Mouse (Mus musculus): ENCODE results near the gene Cd209d. TPM values are rescaled to one million over a fixed set of nuclear protein-coding genes. Genes with fewer than 3 reads are reported as not detected.
"Not testable (repeated sequence)": the region's sequence is repeated elsewhere in the genome, so short reads cannot be mapped to it uniquely, and the experiment has no call there.

Cd209d gene
- polyA plus RNA-seq (2012; fragmentation: generic; extraction: Trizol) = not detected
- long read RNA-seq, experiment 1 = 0 reads
- long read RNA-seq, experiment 2 = 0 reads

DNA sequence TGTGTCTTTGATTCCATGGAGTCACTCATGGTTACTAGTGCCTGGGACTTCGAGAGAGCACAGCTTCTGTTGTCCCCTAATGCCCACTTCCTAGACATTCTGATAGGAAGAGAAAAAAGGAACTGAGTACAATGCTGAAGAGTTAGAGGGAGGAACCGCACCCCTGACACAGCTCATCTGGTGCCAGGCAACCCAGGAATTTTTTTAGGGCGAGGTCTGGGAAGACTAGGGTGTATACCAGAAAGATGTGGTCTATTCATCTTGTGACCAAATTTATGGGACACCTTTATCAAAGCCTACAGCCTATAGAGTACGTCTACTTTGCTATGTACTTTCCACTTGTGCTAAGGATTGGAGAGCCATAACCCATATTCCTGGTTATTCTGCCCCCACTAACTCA, at the start of gene Cd209d:
Cd209d (minus strand) TSS at position 101 of the 400 bp plus-strand sequence.
- no peak for TF ChIP-seq CEBPB (IDR thresholded peaks at IDR 0.05; ENCODE audit: low read depth)
- no peak for TF ChIP-seq MAX (IDR thresholded peaks at IDR 0.05)
- TF ChIP-seq USF1 (IDR thresholded peaks at IDR 0.05; ENCODE audit: low read depth) = no peak
- no peak for TF ChIP-seq MYOG (IDR thresholded peaks at IDR 0.05; ENCODE audit: control insufficient read depth, extremely low read depth, insufficient read length)
- no peak for TF ChIP-seq FOSL1 (IDR thresholded peaks at IDR 0.05; ENCODE audit: insufficient read depth, low read length, poor library complexity, severe bottlenecking)
- TF ChIP-seq CTCF (IDR thresholded peaks at IDR 0.05; ENCODE audit: control insufficient read depth, insufficient read depth, insufficient read length) = no peak
- TF ChIP-seq MYOD1 (IDR thresholded peaks at IDR 0.05; ENCODE audit: control insufficient read depth, insufficient read length, low read depth) = no peak
- Histone ChIP-seq H3K27me3 (ENCODE audit: control insufficient read depth, insufficient read depth, insufficient read length) (no peaks in the 10 kb centered on the region), H3K36me3 (ENCODE audit: control insufficient read depth, insufficient read depth) (no peaks in the 10 kb centered on the region), H3K79me3 (ENCODE audit: low read depth) (no peaks in the 10 kb centered on the region), H3K4me3 (ENCODE audit: insufficient read depth, poor library complexity, severe bottlenecking) (no peak within 1 kb of the TSS), H3ac (ENCODE audit: control insufficient read depth, insufficient read length, low read depth) (no peak within 1 kb of the TSS), H3K79me2 (ENCODE audit: control insufficient read depth, insufficient read depth) (no peaks in the 10 kb centered on the region)

DNA sequence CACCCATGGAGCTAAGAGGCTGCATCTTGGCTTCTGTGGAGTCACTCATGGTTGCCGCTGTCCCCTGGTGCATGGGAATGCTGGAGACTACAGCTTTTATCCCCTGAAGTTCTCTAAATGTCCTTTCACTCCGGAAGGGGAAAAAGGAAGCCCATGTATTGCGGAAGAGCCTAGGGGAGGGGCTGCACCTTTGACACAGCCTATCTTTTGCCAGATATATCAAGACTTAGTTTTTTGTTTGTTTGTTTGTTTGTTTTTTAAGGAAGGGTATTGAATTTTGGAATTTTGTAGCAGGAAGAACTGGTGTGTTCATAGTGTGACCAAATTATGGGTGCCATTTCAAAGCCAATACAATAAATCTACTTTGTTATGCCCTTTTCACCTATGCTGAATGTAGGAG, 48.4 kb upstream of the Cd209d start, which contains the start of gene Cd209b:
Cd209b (minus strand) TSS at position 101 of the 400 bp plus-strand sequence.
- H3ac ChIP-seq (ENCODE audit: control insufficient read depth, insufficient read length, low read depth) = no peak within 1 kb of the TSS
- no peaks in the 10 kb centered on the region for H3K36me3 ChIP-seq (ENCODE audit: control insufficient read depth, insufficient read depth)
- no peaks in the 10 kb centered on the region for H3K27me3 ChIP-seq (ENCODE audit: control insufficient read depth, insufficient read depth, insufficient read length)
- TF ChIP-seq CTCF (IDR thresholded peaks at IDR 0.05; ENCODE audit: control insufficient read depth, insufficient read depth, insufficient read length) = no peak
- no peak for TF ChIP-seq MYOD1 (IDR thresholded peaks at IDR 0.05; ENCODE audit: control insufficient read depth, insufficient read length, low read depth)
- no peak for TF ChIP-seq FOSL1 (IDR thresholded peaks at IDR 0.05; ENCODE audit: insufficient read depth, low read length, poor library complexity, severe bottlenecking)
- no peak for TF ChIP-seq MYOG (IDR thresholded peaks at IDR 0.05; ENCODE audit: control insufficient read depth, extremely low read depth, insufficient read length)
- TF ChIP-seq MAX (IDR thresholded peaks at IDR 0.05) = no peak
- TF ChIP-seq CEBPB (IDR thresholded peaks at IDR 0.05; ENCODE audit: low read depth) = no peak
- TF ChIP-seq USF1 (IDR thresholded peaks at IDR 0.05; ENCODE audit: low read depth) = no peak
- H3K4me3 ChIP-seq (ENCODE audit: insufficient read depth, poor library complexity, severe bottlenecking) = no peak within 1 kb of the TSS
- no peaks in the 10 kb centered on the region for H3K79me3 ChIP-seq (ENCODE audit: low read depth)
- H3K79me2 ChIP-seq (ENCODE audit: control insufficient read depth, insufficient read depth) = no peaks in the 10 kb centered on the region

DNA sequence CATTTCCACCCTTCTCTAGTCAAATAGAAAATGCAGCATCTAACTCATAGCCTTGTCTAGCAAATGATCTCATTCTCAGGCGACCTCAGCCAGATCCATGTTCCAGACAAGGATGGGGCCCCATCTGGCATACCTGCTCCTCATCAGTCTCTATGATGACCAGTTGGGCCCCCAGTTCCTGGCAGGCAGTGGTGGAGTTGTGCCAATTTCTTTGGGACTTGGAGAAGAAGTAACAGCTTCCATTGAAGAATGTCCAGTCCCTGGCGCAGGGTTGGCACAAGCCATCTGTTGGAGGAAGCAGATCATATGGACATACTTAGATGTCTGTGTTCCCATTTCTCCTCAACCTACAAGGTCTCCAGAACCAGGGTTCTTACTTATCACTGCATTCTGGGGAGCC, 2.2 kb downstream of the Cd209d start:
- no peak overlapping the region for H3ac ChIP-seq (ENCODE audit: control insufficient read depth, insufficient read length, low read depth)
- no peak for TF ChIP-seq CTCF (IDR thresholded peaks at IDR 0.05; ENCODE audit: control insufficient read depth, insufficient read depth, insufficient read length)
- no peak for TF ChIP-seq USF1 (IDR thresholded peaks at IDR 0.05; ENCODE audit: low read depth)
- TF ChIP-seq CEBPB (IDR thresholded peaks at IDR 0.05; ENCODE audit: low read depth) = no peak
- TF ChIP-seq MYOG (IDR thresholded peaks at IDR 0.05; ENCODE audit: control insufficient read depth, extremely low read depth, insufficient read length) = no peak
- TF ChIP-seq MYOD1 (IDR thresholded peaks at IDR 0.05; ENCODE audit: control insufficient read depth, insufficient read length, low read depth) = no peak
- no peak for TF ChIP-seq FOSL1 (IDR thresholded peaks at IDR 0.05; ENCODE audit: insufficient read depth, low read length, poor library complexity, severe bottlenecking)
- TF ChIP-seq MAX (IDR thresholded peaks at IDR 0.05) = no peak
- H3K4me3 ChIP-seq (ENCODE audit: insufficient read depth, poor library complexity, severe bottlenecking) = no peak overlapping the region
- no peaks in the 10 kb centered on the region for H3K79me2 ChIP-seq (ENCODE audit: control insufficient read depth, insufficient read depth)
- H3K36me3 ChIP-seq (ENCODE audit: control insufficient read depth, insufficient read depth) = no peaks in the 10 kb centered on the region
- H3K79me3 ChIP-seq (ENCODE audit: low read depth) = no peaks in the 10 kb centered on the region
- H3K27me3 ChIP-seq (ENCODE audit: control insufficient read depth, insufficient read depth, insufficient read length) = no peaks in the 10 kb centered on the region

DNA sequence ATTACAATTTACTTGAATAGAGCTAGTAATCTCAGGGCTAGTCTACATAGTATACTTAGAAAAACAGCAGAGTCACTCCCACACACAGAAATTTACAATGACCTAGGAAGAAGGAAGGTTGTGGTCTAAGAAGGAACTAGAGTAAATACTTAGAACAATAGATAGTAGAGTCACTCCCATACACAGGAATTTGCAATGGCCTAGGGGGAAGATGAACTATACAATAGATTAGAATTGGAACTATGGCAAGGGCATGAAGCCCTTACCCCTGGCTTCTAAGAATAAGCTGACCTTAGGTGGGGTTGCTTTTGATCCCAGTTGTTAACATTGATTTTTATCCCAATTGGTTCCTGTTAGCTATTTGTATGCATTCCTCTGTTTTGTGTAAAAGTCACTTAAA, 15.6 kb downstream of the Cd209d start:
- not testable (repeated sequence) for H3K27me3 ChIP-seq (ENCODE audit: control insufficient read depth, insufficient read depth, insufficient read length); H3ac ChIP-seq (ENCODE audit: control insufficient read depth, insufficient read length, low read depth); H3K79me2 ChIP-seq (ENCODE audit: control insufficient read depth, insufficient read depth); H3K4me3 ChIP-seq (ENCODE audit: insufficient read depth, poor library complexity, severe bottlenecking); H3K36me3 ChIP-seq (ENCODE audit: control insufficient read depth, insufficient read depth); H3K79me3 ChIP-seq (ENCODE audit: low read depth)

DNA sequence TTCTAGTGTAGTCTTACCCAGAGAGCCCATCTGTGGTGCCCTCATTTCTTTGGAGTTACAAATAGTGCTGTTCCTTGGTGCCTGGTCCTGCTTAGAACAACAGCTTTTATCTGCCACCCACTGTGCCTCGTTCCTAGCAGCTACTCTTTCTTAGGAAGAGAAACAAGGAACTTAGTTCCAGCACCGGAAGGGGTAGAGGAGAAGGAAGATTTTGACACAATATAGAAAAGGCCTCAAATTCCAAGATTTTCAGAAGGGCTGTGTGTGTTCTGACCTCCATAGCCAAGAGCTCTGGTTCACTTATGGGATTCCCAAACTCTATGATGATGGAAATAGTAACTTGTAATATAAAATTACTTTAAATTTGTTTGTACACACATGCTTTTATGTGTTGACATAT, 24.1 kb downstream of the Cd209d start, which contains the start of gene Cd209e:
Cd209e (minus strand) TSS at position 101 of the 400 bp plus-strand sequence.
- H3ac ChIP-seq (ENCODE audit: control insufficient read depth, insufficient read length, low read depth) = no peak within 1 kb of the TSS
- H3K4me3 ChIP-seq (ENCODE audit: insufficient read depth, poor library complexity, severe bottlenecking) = no peak within 1 kb of the TSS
- H3K27me3 ChIP-seq (ENCODE audit: control insufficient read depth, insufficient read depth, insufficient read length) = no peaks in the 10 kb centered on the region
- TF ChIP-seq FOSL1 (IDR thresholded peaks at IDR 0.05; ENCODE audit: insufficient read depth, low read length, poor library complexity, severe bottlenecking) (no peak), MAX (IDR thresholded peaks at IDR 0.05) (no peak), CEBPB (IDR thresholded peaks at IDR 0.05; ENCODE audit: low read depth) (no peak), CTCF (IDR thresholded peaks at IDR 0.05; ENCODE audit: control insufficient read depth, insufficient read depth, insufficient read length) (no peak), USF1 (IDR thresholded peaks at IDR 0.05; ENCODE audit: low read depth) (no peak)
- H3K79me2 ChIP-seq (ENCODE audit: control insufficient read depth, insufficient read depth) = no peaks in the 10 kb centered on the region
- no peaks in the 10 kb centered on the region for H3K36me3 ChIP-seq (ENCODE audit: control insufficient read depth, insufficient read depth)
- no peaks in the 10 kb centered on the region for H3K79me3 ChIP-seq (ENCODE audit: low read depth)

Other genes with a start within 250 kb of the Cd209d start
- gene Stxbp2, start 247.6 kb downstream of the Cd209d start, polyA plus RNA-seq (2012; fragmentation: generic; extraction: Trizol) = 8.9 TPM
- not detected for gene Retn, start 222.8 kb downstream of the Cd209d start, polyA plus RNA-seq (2012; fragmentation: generic; extraction: Trizol)
- gene Mcemp1, start 212.8 kb downstream of the Cd209d start, polyA plus RNA-seq (2012; fragmentation: generic; extraction: Trizol) = not detected
- 0.95 TPM for gene Fcor, start 206.2 kb downstream of the Cd209d start, polyA plus RNA-seq (2012; fragmentation: generic; extraction: Trizol)
- gene Trappc5, start 202.3 kb downstream of the Cd209d start, polyA plus RNA-seq (2012; fragmentation: generic; extraction: Trizol) = 36.7 TPM
- gene Fcer2a, start 184.4 kb downstream of the Cd209d start, polyA plus RNA-seq (2012; fragmentation: generic; extraction: Trizol) = 0.01 TPM
- gene Clec4g, start 157.9 kb downstream of the Cd209d start, polyA plus RNA-seq (2012; fragmentation: generic; extraction: Trizol) = not detected
- gene Cd209a, start 129.6 kb downstream of the Cd209d start, polyA plus RNA-seq (2012; fragmentation: generic; extraction: Trizol) = not detected
- gene Cd209e, start 24.2 kb downstream of the Cd209d start, polyA plus RNA-seq (2012; fragmentation: generic; extraction: Trizol) = not detected
- not detected for gene Cd209b, start 48.3 kb upstream of the Cd209d start, polyA plus RNA-seq (2012; fragmentation: generic; extraction: Trizol)
- gene Cd209c, start 76.2 kb upstream of the Cd209d start, polyA plus RNA-seq (2012; fragmentation: generic; extraction: Trizol) = 0.02 TPM
- gene Cd209f, start 227.3 kb upstream of the Cd209d start, polyA plus RNA-seq (2012; fragmentation: generic; extraction: Trizol) = not detected